Mouse (Mus musculus) liver, postnatal 0 days (tissue): ENCODE results near the gene P4ha3. TPM values are rescaled to one million over a fixed set of nuclear protein-coding genes. Genes with fewer than 3 reads are reported as not detected.

ENCODE experiments used
- ATAC-seq: fragments of 200-750 bp; cut with Nextera tagmentation; 2 replicates; pipeline ENCODE4 v1.8.0; 2017; ENCODE audit warnings: mild to moderate bottlenecking, moderate library complexity
- DNase-seq: peaks from one replicate; pipeline ENCODE4 v3.0.0-alpha.2; 2016
- H3K27ac ChIP-seq: fragments of 300-500 bp; sonication (generic); 2 replicates; pipeline ENCODE4 v1.5.1; 2014; ENCODE audit warnings: antibody characterized with exemption, moderate library complexity, mild to moderate bottlenecking, low read depth
- H3K27me3 ChIP-seq: fragments of 300-500 bp; sonication (generic); 2 replicates; pipeline ENCODE4 v1.6.1; 2014; ENCODE audit warnings: low read length, control low read depth, mixed read lengths; ENCODE audit not compliant: insufficient read depth
- H3K36me3 ChIP-seq: fragments of 300-500 bp; sonication (generic); replicated peaks from 2 replicates; pipeline ENCODE4 v1.6.1; 2014; ENCODE audit warnings: mild to moderate bottlenecking, control low read depth, low read length, moderate library complexity, mixed read lengths; ENCODE audit not compliant: insufficient read depth
- H3K4me1 ChIP-seq: fragments of 300-500 bp; sonication (generic); 2 replicates; pipeline ENCODE4 v1.6.1; 2014; ENCODE audit warnings: antibody characterized with exemption, mild to moderate bottlenecking, control low read depth; ENCODE audit not compliant: insufficient read depth
- H3K4me2 ChIP-seq: fragments of 300-500 bp; sonication (generic); 2 replicates; pipeline ENCODE4 v1.6.1; 2014; ENCODE audit warnings: low read depth, mild to moderate bottlenecking, low read length, moderate library complexity, mixed read lengths
- H3K4me3 ChIP-seq: fragments of 300-500 bp; sonication (generic); 2 replicates; pipeline ENCODE4 v1.5.1; 2014; ENCODE audit warnings: low read depth, low read length
- H3K9ac ChIP-seq: fragments of 300-500 bp; sonication (generic); replicated peaks from 2 replicates; pipeline ENCODE4 v1.6.1; 2014; ENCODE audit warnings: mild to moderate bottlenecking, moderate library complexity
- H3K9me3 ChIP-seq: fragments of 300-500 bp; sonication (generic); 2 replicates; pipeline ENCODE4 v1.6.1; 2016; ENCODE audit warnings: mild to moderate bottlenecking, control low read depth, low read length, mixed read lengths
- CTCF ChIP-seq: sonication (generic); IDR thresholded peaks from 2 replicates; pipeline ENCODE4 v1.5.1; 2016; ENCODE audit warnings: antibody characterized with exemption, low read depth
- EP300 ChIP-seq: IDR thresholded peaks from 2 replicates; pipeline ENCODE4 v1.6.1; 2016; ENCODE audit warnings: antibody characterized with exemption, low read depth, mild to moderate bottlenecking
- WGBS: fragments of 180-500 bp; shearing (Covaris S2); extraction: QIAGEN DNeasy Blood & Tissue Kit; methylation state at CpG from one replicate; pipeline ENCODE4 v1.1.7; 2014; ENCODE audit not compliant: insufficient replicate concordance; 5-methylcytosine and 5-hydroxymethylcytosine counted together
- polyA plus RNA-seq: library from polyadenylated mRNA; unstranded; fragments of >200 nt; fragmentation: Nextera tagmentation; extraction: Ambion mirVana; gene quantifications from 2 replicates; pipeline ENCODE4 v1.2.1, GENCODE M21; 2015

Gene P4ha3
- polyA plus RNA-seq, 1 experiment from 2014 or later, result 0.27 TPM

GRCm38 (mm10) chr7:100356324-100356723 lies 71.0 kb downstream of the P4ha3 start:
- Histone ChIP-seq H3K4me3 (no peak overlapping the region), H3K4me2 (no peak overlapping the region), H3K9me3 (no peaks in the 10 kb centered on the region), H3K9ac (no peak overlapping the region), H3K27me3 (no peaks in the 10 kb centered on the region), H3K27ac (peak overlapping the region; percentile 36; the same call in 1 of the 2 replicates), H3K36me3 (peaks cover 3% of the 10 kb centered on the region; the same call in 1 of the 2 replicates), H3K4me1 (no peaks in the 10 kb centered on the region)
- no peak for DNase-seq
- TF ChIP-seq CTCF (no peak), EP300 (no peak)
- 81% methylated on average over 5 of the region's 5 CpGs for WGBS
- ATAC-seq, result peak; percentile 55; the same call in 1 of the 2 replicates

DNA sequence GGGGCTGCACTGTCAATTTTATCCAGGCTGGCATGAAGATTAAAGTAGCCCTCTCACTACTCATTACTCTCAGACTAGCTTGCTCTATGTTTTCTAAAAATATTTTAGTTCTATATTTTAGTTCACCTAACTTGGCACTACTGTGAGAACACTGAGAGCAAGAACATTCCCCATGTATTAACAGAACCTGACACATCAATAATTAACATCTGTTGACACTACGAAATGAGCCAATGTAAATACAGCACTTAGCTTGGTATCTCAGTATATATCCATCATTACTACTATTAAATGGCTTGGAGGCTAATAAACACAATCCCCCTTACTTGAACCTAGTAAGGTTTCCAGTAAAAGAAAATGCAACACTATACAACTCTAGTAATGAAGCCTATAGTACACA lies 71.4 kb downstream of the P4ha3 start:
- DNase-seq, result no peak
- H3K4me1 ChIP-seq, result no peaks in the 10 kb centered on the region
- H3K27me3 ChIP-seq, result no peaks in the 10 kb centered on the region
- TF ChIP-seq CTCF (no peak), EP300 (no peak)
- WGBS, result 71% methylated on average over 1 of the region's 1 CpGs
- no peak overlapping the region for H3K4me2 ChIP-seq
- H3K4me3 ChIP-seq, result no peak overlapping the region
- H3K9ac ChIP-seq, result no peak overlapping the region
- no peak overlapping the region for H3K27ac ChIP-seq
- peaks cover 3% of the 10 kb centered on the region; the same call in 1 of the 2 replicates for H3K36me3 ChIP-seq
- H3K9me3 ChIP-seq, result no peaks in the 10 kb centered on the region
- ATAC-seq, result peak; percentile 72

DNA sequence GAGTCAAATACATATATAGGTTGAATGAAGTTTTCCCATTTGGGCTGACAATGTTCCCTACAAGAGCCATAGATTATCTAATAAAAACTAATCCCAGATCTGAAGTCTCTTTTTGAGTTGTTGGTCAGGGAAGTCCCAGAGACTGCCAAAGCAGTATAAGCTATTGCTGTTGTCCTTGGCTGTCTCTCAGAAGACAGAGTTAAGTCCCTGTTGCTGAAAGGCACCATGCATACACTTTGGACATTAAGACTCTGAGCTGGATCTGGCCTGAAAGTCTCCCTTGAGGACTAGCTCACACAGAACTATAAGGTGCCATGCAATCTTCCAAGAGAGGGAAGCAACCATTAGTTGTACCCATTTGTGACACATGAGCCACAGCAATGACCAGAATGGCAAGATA lies 72.5 kb downstream of the P4ha3 start:
- H3K4me1 ChIP-seq, result no peaks in the 10 kb centered on the region
- no peak for TF ChIP-seq CTCF
- no peak for TF ChIP-seq EP300
- ATAC-seq, result no peak

GRCm38 (mm10) chr7:100363162-100363561 lies 77.8 kb downstream of the P4ha3 start:
- no peaks in the 10 kb centered on the region for H3K27me3 ChIP-seq
- TF ChIP-seq EP300 (no peak), CTCF (no peak)
- peaks cover 9% of the 10 kb centered on the region for H3K4me1 ChIP-seq
- no peaks in the 10 kb centered on the region for H3K36me3 ChIP-seq
- WGBS, result 81% methylated on average over 2 of the region's 2 CpGs
- no peak overlapping the region for H3K27ac ChIP-seq
- H3K9ac ChIP-seq, result no peak overlapping the region
- H3K4me3 ChIP-seq, result no peak overlapping the region
- no peaks in the 10 kb centered on the region for H3K9me3 ChIP-seq
- H3K4me2 ChIP-seq, result no peak overlapping the region
- ATAC-seq (no peak), DNase-seq (no peak)

More for the DNA sequence above, 72.5 kb downstream of the P4ha3 start:
- H3K9me3 ChIP-seq, result no peaks in the 10 kb centered on the region
- no peak overlapping the region for H3K27ac ChIP-seq
- DNase-seq, result no peak
- H3K4me2 ChIP-seq, result no peak overlapping the region
- peaks cover 3% of the 10 kb centered on the region; the same call in 1 of the 2 replicates for H3K36me3 ChIP-seq
- H3K27me3 ChIP-seq, result no peaks in the 10 kb centered on the region
- H3K4me3 ChIP-seq, result no peak overlapping the region
- no peak overlapping the region for H3K9ac ChIP-seq

- H3K27ac ChIP-seq, result no peak overlapping the region
- H3K9ac ChIP-seq, result no peak overlapping the region
- WGBS, result 39% methylated on average over 6 of the region's 6 CpGs
- H3K27me3 ChIP-seq, result no peaks in the 10 kb centered on the region
- no peak overlapping the region for H3K4me3 ChIP-seq
- ATAC-seq, result no peak
- H3K4me1 ChIP-seq, result peaks cover 10% of the 10 kb centered on the region
- H3K36me3 ChIP-seq, result no peaks in the 10 kb centered on the region
- TF ChIP-seq EP300 (no peak), CTCF (no peak)
- H3K4me2 ChIP-seq, result no peak overlapping the region
- DNase-seq, result no peak
- no peaks in the 10 kb centered on the region for H3K9me3 ChIP-seq
Observed at GRCm38 (mm10) chr7:100364888-100365287, 79.6 kb downstream of the P4ha3 start.

Other genes starting within 250 kb of the P4ha3 start
- 17.2 and 21.8 TPM in 2 replicates for gene Pold3, start 164.0 kb upstream of the P4ha3 start, polyA plus RNA-seq
- gene Lipt2, start 126.2 kb upstream of the P4ha3 start, polyA plus RNA-seq, result 6.4 and 7.6 TPM in 2 replicates
- gene Kcne3, start 109.0 kb upstream of the P4ha3 start, polyA plus RNA-seq, result 1.4 and 1.6 TPM in 2 replicates
- 0.91 and 0.96 TPM in 2 replicates for gene Pgm2l1, start 58.1 kb upstream of the P4ha3 start, polyA plus RNA-seq
- 4.8 and 5.1 TPM in 2 replicates for gene C2cd3, start 86.7 kb downstream of the P4ha3 start, polyA plus RNA-seq
- gene Ppme1, start 86.8 kb downstream of the P4ha3 start, polyA plus RNA-seq, result 18.1 and 18.2 TPM in 2 replicates
- 0.08 and 0.21 TPM in 2 replicates for gene Ucp3, start 187.5 kb downstream of the P4ha3 start, polyA plus RNA-seq
- 530 and 545 TPM in 2 replicates for gene Ucp2, start 207.8 kb downstream of the P4ha3 start, polyA plus RNA-seq
- gene Dnajb13, start 229.4 kb downstream of the P4ha3 start, polyA plus RNA-seq, result 1.0 and 1.8 TPM in 2 replicates